Mouse (Mus musculus) kidney, embryonic 14.5 days (tissue): ENCODE results near the gene 1600012H06Rik. TPM values are rescaled to one million over a fixed set of nuclear protein-coding genes. Genes with fewer than 3 reads are reported as not detected.
A peak's percentile ranks its signal among the peaks of the same experiment; 100 is the strongest.
"Not testable (repeated sequence)": the region's sequence is repeated elsewhere in the genome, so short reads cannot be mapped to it uniquely, and the experiment has no call there.

ENCODE experiments used
- ATAC-seq: fragments of 200-750 bp; cut with Nextera tagmentation; 2 replicates; pipeline ENCODE4 v1.8.0; 2017; ENCODE audit warnings: moderate number of reproducible peaks, mild to moderate bottlenecking, moderate TSS enrichment, moderate library complexity; ENCODE audit not compliant: low FRiP score, low TSS enrichment
- H3K27ac ChIP-seq: fragments of 300-500 bp; sonication (generic); 2 replicates; pipeline ENCODE4 v1.5.1; 2014; ENCODE audit warnings: low read depth, mild to moderate bottlenecking, low read length, moderate library complexity, mixed read lengths
- H3K27me3 ChIP-seq: fragments of 300-500 bp; sonication (generic); 2 replicates; pipeline ENCODE4 v1.6.1; 2014; ENCODE audit warnings: mild to moderate bottlenecking, low read length; ENCODE audit not compliant: control insufficient read depth, insufficient read depth
- H3K36me3 ChIP-seq: fragments of 300-500 bp; sonication (generic); 2 replicates; pipeline ENCODE4 v1.6.1; 2014; ENCODE audit warnings: low read length, mixed read lengths; ENCODE audit not compliant: control insufficient read depth, insufficient read depth
- H3K4me1 ChIP-seq: fragments of 300-500 bp; sonication (generic); 2 replicates; pipeline ENCODE4 v1.6.1; 2014; ENCODE audit warnings: low read length, mixed read lengths; ENCODE audit not compliant: control insufficient read depth, insufficient read depth
- H3K4me2 ChIP-seq: fragments of 300-500 bp; sonication (generic); replicated peaks from 2 replicates; pipeline ENCODE4 v1.6.1; 2014; ENCODE audit warnings: low read depth, mild to moderate bottlenecking, low read length
- H3K4me3 ChIP-seq: fragments of 300-500 bp; sonication (generic); 2 replicates; pipeline ENCODE4 v1.5.1; 2014; ENCODE audit warnings: mild to moderate bottlenecking, low read length
- H3K9ac ChIP-seq: fragments of 300-500 bp; sonication (generic); 2 replicates; pipeline ENCODE4 v1.6.1; 2014; ENCODE audit warnings: low read depth, mild to moderate bottlenecking, low read length, moderate library complexity
- H3K9me3 ChIP-seq: fragments of 300-500 bp; sonication (generic); 2 replicates; pipeline ENCODE4 v1.6.1; 2016; ENCODE audit warnings: low read length; ENCODE audit not compliant: control insufficient read depth
- WGBS: fragments of 180-500 bp; shearing (Covaris S2); extraction: QIAGEN DNeasy Blood & Tissue Kit; methylation state at CpG from one replicate; pipeline ENCODE4 v1.1.7; 2014; 5-methylcytosine and 5-hydroxymethylcytosine counted together
- polyA plus RNA-seq: library from polyadenylated mRNA; unstranded; fragments of >200 nt; fragmentation: Nextera tagmentation; extraction: Ambion mirVana; gene quantifications from 2 replicates; pipeline ENCODE4 v1.2.1, GENCODE M21; 2014

Gene 1600012H06Rik
- polyA plus RNA-seq, 1 experiment from 2014 or later: 31.2 TPM

DNA sequence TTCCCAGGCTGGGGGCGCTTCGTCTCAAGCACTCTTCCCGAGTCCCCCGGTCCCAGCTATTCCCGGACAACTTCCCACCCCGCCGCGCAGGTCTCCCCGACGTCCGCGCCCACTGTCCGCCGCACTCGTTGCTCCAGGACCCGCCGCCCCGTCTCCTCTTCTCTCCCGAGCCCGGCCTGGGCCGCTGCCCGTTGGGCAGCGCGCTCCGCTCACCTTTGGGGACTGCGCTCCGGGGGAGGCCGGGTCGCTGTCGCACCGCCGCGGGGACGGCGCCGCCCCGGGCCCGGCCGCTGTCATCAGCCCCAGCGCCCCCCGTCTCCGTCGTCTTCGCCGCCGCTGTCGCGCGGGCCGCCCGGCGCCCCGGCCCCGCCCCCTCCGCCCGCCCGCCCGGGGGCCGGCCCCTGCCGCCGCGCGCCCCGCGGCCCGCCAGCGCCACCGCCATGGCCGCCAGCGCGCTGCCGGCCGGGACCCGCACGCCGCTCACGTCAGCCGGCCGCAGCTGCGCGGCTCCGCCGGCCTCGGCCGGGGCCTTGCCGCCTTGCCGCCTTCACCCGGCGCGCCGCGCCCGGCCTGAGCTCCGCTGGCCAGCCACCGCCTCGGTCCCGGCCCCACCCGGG is 49.6 kb downstream of the 1600012H06Rik start:
- not testable (repeated sequence) for H3K27ac ChIP-seq, H3K9me3 ChIP-seq, H3K27me3 ChIP-seq, H3K36me3 ChIP-seq, H3K4me2 ChIP-seq, H3K4me3 ChIP-seq, H3K9ac ChIP-seq, H3K4me1 ChIP-seq
- ATAC-seq: peak; percentile 81
- no CpG with 5 or more reads among the region's 98 CpGs for WGBS

DNA sequence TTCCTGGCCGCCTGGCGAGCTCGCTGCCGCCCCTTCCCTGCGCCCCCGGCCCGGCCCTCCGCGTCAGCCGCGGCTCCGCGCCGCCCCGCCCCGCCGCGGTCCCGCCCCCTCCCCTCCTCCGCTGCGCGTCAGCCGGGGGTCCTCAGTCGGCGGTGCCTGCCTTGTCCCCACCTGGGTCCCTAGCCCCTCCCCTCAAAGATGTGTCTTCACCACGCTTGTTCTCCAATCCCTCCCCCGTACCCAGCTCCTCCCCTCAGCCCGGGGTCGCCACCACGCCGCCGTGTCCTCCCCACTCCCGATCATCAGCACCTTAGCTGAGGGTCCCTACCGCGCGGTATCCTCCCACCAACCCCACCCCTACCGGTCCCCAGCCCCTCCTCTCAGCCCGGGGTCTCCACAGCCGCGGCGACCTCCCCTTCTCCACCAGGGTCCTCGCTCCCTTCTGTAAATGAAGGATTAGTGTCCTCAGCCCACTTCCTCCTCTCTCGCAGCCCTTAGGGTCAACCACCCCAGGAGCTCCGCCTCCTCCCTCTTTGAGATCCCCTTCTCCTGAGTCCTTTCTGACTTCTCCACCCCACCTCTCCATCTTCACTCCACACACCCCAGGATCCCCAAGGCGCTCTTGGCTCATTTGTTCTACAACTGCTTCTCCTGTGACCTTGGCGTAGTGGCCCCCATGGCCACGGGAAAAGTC is 50.3 kb downstream of the 1600012H06Rik start:
- no CpG with 5 or more reads among the region's 47 CpGs for WGBS
- not testable (repeated sequence) for H3K9ac ChIP-seq, H3K36me3 ChIP-seq, H3K27ac ChIP-seq, H3K4me1 ChIP-seq, H3K4me2 ChIP-seq, H3K27me3 ChIP-seq, H3K9me3 ChIP-seq, H3K4me3 ChIP-seq
- peak; percentile 94 for ATAC-seq

DNA sequence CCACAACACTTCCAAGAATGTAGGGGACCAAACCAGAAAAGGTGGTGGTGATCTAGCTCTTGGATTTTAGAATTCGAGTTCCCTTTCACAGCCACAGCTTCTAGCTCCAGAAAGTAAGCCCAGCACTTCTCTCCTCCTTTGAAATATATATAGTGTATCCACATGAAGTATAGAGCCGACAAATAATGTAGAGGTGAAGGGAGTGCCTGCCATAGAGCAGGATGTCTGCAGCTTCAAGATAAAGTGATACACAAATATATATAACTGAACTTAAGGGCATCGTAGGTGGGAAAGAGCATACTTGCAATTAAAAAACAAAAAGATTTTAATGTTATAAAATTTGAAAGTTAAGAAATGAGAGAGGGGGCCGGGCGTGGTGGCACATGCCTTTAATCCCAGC is 51.2 kb downstream of the 1600012H06Rik start:
- not testable (repeated sequence) for ATAC-seq, H3K36me3 ChIP-seq, H3K4me2 ChIP-seq, H3K9ac ChIP-seq, H3K27me3 ChIP-seq, H3K9me3 ChIP-seq, H3K4me3 ChIP-seq, H3K4me1 ChIP-seq, H3K27ac ChIP-seq
- WGBS: no CpG with 5 or more reads among the region's 5 CpGs

DNA sequence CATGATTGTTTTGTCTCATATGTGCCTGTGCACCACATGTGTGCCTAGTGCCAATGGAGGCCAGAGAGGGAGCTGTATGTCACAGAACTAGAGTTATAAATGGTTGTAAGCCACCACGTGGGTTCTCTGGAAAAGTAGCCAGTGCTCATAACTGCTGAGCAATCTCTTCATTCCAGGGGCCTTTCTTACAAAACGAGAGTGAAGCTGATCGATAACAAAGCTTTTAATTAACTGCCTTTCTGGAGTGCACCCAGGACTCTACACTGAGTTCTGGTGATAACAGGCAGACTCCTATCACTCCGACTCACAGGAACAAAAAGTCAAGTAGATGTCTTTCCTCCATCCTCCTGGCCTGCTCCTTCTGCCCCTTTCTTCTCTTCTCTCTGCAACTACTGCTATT is 57.1 kb downstream of the 1600012H06Rik start:
- H3K4me2 ChIP-seq, H3K9ac ChIP-seq, H3K9me3 ChIP-seq, H3K4me1 ChIP-seq, H3K27ac ChIP-seq, H3K27me3 ChIP-seq, H3K36me3 ChIP-seq, H3K4me3 ChIP-seq, ATAC-seq: not testable (repeated sequence)
- WGBS: no CpG with 5 or more reads among the region's 4 CpGs

DNA sequence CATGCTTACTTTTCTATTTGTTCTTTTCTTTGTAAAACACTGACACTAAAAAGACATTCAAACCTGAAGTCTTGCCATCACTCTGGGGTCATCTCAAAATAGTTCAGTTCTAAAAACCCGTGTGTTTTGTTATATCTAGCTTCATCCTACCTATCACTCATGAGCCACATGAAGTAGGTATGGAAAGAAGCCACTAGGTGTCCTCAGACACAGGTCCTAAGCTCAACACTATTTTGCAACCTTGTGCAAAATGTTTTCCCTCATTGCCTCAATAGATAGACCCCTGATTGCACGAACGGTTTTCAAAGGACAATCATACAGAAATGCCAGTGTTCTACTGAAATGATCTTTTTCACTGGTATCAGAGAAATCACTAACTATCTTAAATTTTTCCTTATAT is 66.1 kb downstream of the 1600012H06Rik start:
- H3K4me1 ChIP-seq, ATAC-seq, H3K36me3 ChIP-seq, H3K4me3 ChIP-seq, H3K9ac ChIP-seq, H3K27me3 ChIP-seq, H3K9me3 ChIP-seq, H3K27ac ChIP-seq, H3K4me2 ChIP-seq: not testable (repeated sequence)
- no CpG with 5 or more reads among the region's 3 CpGs for WGBS

Other genes with a start within 250 kb of the 1600012H06Rik start
- gene Thbs2, start 248.9 kb upstream of the 1600012H06Rik start, polyA plus RNA-seq: 3.9 and 6.9 TPM in 2 replicates
- 6.7 and 8.3 TPM in 2 replicates for gene Wdr27, start within 50 bp of the 1600012H06Rik start, polyA plus RNA-seq
- gene Phf10, start 18.1 kb downstream of the 1600012H06Rik start, polyA plus RNA-seq: 37.4 and 44.2 TPM in 2 replicates
- 8.0 and 12.7 TPM in 2 replicates for gene 9030025P20Rik, start 35.3 kb downstream of the 1600012H06Rik start, polyA plus RNA-seq
- gene Gm3417, start 35.6 kb downstream of the 1600012H06Rik start, polyA plus RNA-seq: 1.1 TPM in 1 of 2 replicates, not detected in the other
- 5.2 and 8.2 TPM in 2 replicates for gene Gm3435, start 67.0 kb downstream of the 1600012H06Rik start, polyA plus RNA-seq
- 70.0 and 96.9 TPM in 2 replicates for gene Ermard, start 98.0 kb downstream of the 1600012H06Rik start, polyA plus RNA-seq
- not detected in 2 replicates for gene Tcte3, start 98.3 kb downstream of the 1600012H06Rik start, polyA plus RNA-seq
- gene Gm3448, start 98.4 kb downstream of the 1600012H06Rik start, polyA plus RNA-seq: 3.8 and 4.0 TPM in 2 replicates